Mouse (Mus musculus) spleen, embryonic (tissue): ENCODE data around the gene Ms4a6c.
"Not testable (repeated sequence)": the region's sequence is repeated elsewhere in the genome, so short reads cannot be mapped to it uniquely, and the experiment has no call there.

Experiments used
- CTCF ChIA-PET: fragments of 350-600 bp; sonication (Branson Sonifier 250); formaldehyde crosslinking; loops from one replicate; lab custom pipeline; 2022; lab: Charles Lee

The Ms4a6c gene

GRCm38 (mm10) chr19:11469215-11469614 is at the start of gene Ms4a6c:
Gene Ms4a6c (plus strand): TSS chr19:11469366.
- CTCF ChIA-PET, result interaction anchor here (0.6 kb wide), 1 partner anchor 68 kb away, joined by 4 read pairs; no protein-coding TSS in a partner anchor

GRCm38 (mm10) chr19:11431209-11431608 is 38.0 kb upstream of the Ms4a6c start:
- CTCF ChIA-PET, result not testable (repeated sequence)

- CTCF ChIA-PET, result no interaction called here
Measured at GRCm38 (mm10) chr19:11435058-11435834, 33.9 kb upstream of the Ms4a6c start.

- CTCF ChIA-PET, result interaction anchor here (0.6 kb wide), 1 partner anchor 158 kb away, joined by 3 read pairs; no protein-coding TSS in a partner anchor
Measured at GRCm38 (mm10) chr19:11443338-11443737, 25.8 kb upstream of the Ms4a6c start, which contains the start of gene Ms4a4b. Gene Ms4a4b (plus strand): TSS chr19:11443553.

- CTCF ChIA-PET, result interaction anchor here (0.5 kb wide), 1 partner anchor 648 kb away, joined by 4 read pairs; no protein-coding TSS in a partner anchor
Measured at GRCm38 (mm10) chr19:11443964-11444363, 25.2 kb upstream of the Ms4a6c start.

- CTCF ChIA-PET, result no interaction called here
Measured at GRCm38 (mm10) chr19:11447238-11447637, 21.9 kb upstream of the Ms4a6c start.

GRCm38 (mm10) chr19:11459041-11459440 is 10.1 kb upstream of the Ms4a6c start:
- CTCF ChIA-PET, result not testable (repeated sequence)

GRCm38 (mm10) chr19:11464795-11465194 is 4.4 kb upstream of the Ms4a6c start:
- CTCF ChIA-PET, result interaction anchor here (0.7 kb wide), 1 partner anchor 67 kb away, joined by 7 read pairs; no protein-coding TSS in a partner anchor

- CTCF ChIA-PET, result no interaction called here
Measured at GRCm38 (mm10) chr19:11466471-11466870, 2.7 kb upstream of the Ms4a6c start.

GRCm38 (mm10) chr19:11468361-11468760 is 805 bp upstream of the Ms4a6c start:
- CTCF ChIA-PET, result not testable (repeated sequence)

- CTCF ChIA-PET, result interaction anchor here (0.7 to 0.9 kb wide), 2 partner anchors 10 to 12 kb away, joined by 3 read pairs; no protein-coding TSS in a partner anchor
Measured at GRCm38 (mm10) chr19:11479714-11480113, 10.5 kb downstream of the Ms4a6c start.

- CTCF ChIA-PET, result interaction anchor here (0.5 kb wide), 1 partner anchor 31 kb away, joined by 3 read pairs; no protein-coding TSS in a partner anchor
Measured at GRCm38 (mm10) chr19:11482684-11483083, 13.5 kb downstream of the Ms4a6c start.

GRCm38 (mm10) chr19:11483941-11484340 is 14.8 kb downstream of the Ms4a6c start:
- CTCF ChIA-PET, result no interaction called here

GRCm38 (mm10) chr19:11484388-11484787 is 15.2 kb downstream of the Ms4a6c start:
- CTCF ChIA-PET, result no interaction called here

GRCm38 (mm10) chr19:11485266-11485665 is 16.1 kb downstream of the Ms4a6c start:
- CTCF ChIA-PET, result no interaction called here

GRCm38 (mm10) chr19:11485746-11486145 is 16.6 kb downstream of the Ms4a6c start, which contains the start of gene Gm8369:
Gene Gm8369 (plus strand): TSS chr19:11485938.
- CTCF ChIA-PET, result interaction anchor here (0.6 kb wide), 2 partner anchors 103 to 123 kb away, joined by 3 to 4 read pairs; no protein-coding TSS in a partner anchor

- CTCF ChIA-PET, result interaction anchor here (0.6 to 1.2 kb wide), 2 partner anchors 63 to 125 kb away, joined by 3 to 6 read pairs; no protein-coding TSS in a partner anchor
Measured at GRCm38 (mm10) chr19:11486599-11486998, 17.4 kb downstream of the Ms4a6c start.

- CTCF ChIA-PET, result interaction anchor here (0.7 to 1.2 kb wide), 3 partner anchors 11 to 271 kb away, joined by 3 to 12 read pairs (median 9); no protein-coding TSS in a partner anchor
Measured at GRCm38 (mm10) chr19:11491406-11492189, 22.4 kb downstream of the Ms4a6c start.

- CTCF ChIA-PET, result interaction anchor here (1.2 kb wide), 1 partner anchor 14 kb away, joined by 9 read pairs; no protein-coding TSS in a partner anchor
Measured at GRCm38 (mm10) chr19:11492671-11493070, 23.5 kb downstream of the Ms4a6c start.

GRCm38 (mm10) chr19:11494519-11494918 is 25.4 kb downstream of the Ms4a6c start:
- CTCF ChIA-PET, result interaction anchor here (1.3 kb wide), 1 partner anchor 18 kb away, joined by 4 read pairs; no protein-coding TSS in a partner anchor

GRCm38 (mm10) chr19:11496361-11496760 is 27.2 kb downstream of the Ms4a6c start:
- CTCF ChIA-PET, result interaction anchor here (0.7 kb wide), 1 partner anchor 246 kb away, joined by 7 read pairs; no protein-coding TSS in a partner anchor
